Comparison of ENCODE assay signal across 22 mouse cellular contexts in genomic region chr12:99207014-99207612, GRCm38 (mm10).
DNase-seq lines count a peak whose midpoint lies in the region; ATAC-seq and TF ChIP-seq lines count a peak whose summit lies in the region.
"Had no signal": no experiment of that assay in that cellular context is flagged by ENCODE, and none has a peak within 500 bp of the region (broad histone marks: within the 10 kb centered on the region; RNA-seq: fewer than 3 reads in every experiment).

No protein-coding gene starts in this region.

- no peak overlapping the region for H3K27ac ChIP-seq in kidney, postnatal 0 days
- H3K27ac ChIP-seq in midbrain, embryonic 11.5 days (ENCODE audit: low read depth, low read length), result no peak overlapping the region
- no peak overlapping the region for H3K27ac ChIP-seq in midbrain, embryonic 16.5 days (ENCODE audit: low read length)
- H3K27ac ChIP-seq in liver, embryonic 14.5 days, result no peak overlapping the region
- H3K27ac ChIP-seq in stomach, postnatal 0 days (replicated peaks), result no peak overlapping the region
- H3K27ac ChIP-seq: embryonic facial prominence, embryonic 15.5 days; forebrain, embryonic 12.5 days; heart, embryonic 10.5 days; hindbrain, embryonic 13.5 days; neural tube, embryonic 12.5 days had no signal

- H3K9me3 ChIP-seq in kidney, postnatal 0 days (replicated peaks; ENCODE audit: low read length), result no peaks in the 10 kb centered on the region
- no peaks in the 10 kb centered on the region for H3K9me3 ChIP-seq in midbrain, embryonic 11.5 days (ENCODE audit: control insufficient read depth, low read length)
- H3K9me3 ChIP-seq in midbrain, embryonic 16.5 days (replicated peaks; ENCODE audit: control insufficient read depth, low read length, poor library complexity, severe bottlenecking), result no peaks in the 10 kb centered on the region
- no peaks in the 10 kb centered on the region for H3K9me3 ChIP-seq in liver, embryonic 14.5 days (ENCODE audit: control insufficient read depth, low read length)
- H3K9me3 ChIP-seq in stomach, postnatal 0 days (ENCODE audit: control insufficient read depth, low read length), result no peaks in the 10 kb centered on the region
- H3K9me3 ChIP-seq: embryonic facial prominence, embryonic 15.5 days; forebrain, embryonic 12.5 days; heart, embryonic 10.5 days; hindbrain, embryonic 13.5 days; megakaryocyte, embryonic 14.5 days; neural tube, embryonic 12.5 days had no signal

- no peak for TF ChIP-seq EP300 in liver, embryonic 14.5 days (IDR thresholded peaks at IDR 0.05; ENCODE audit: low read depth)
- no peak for TF ChIP-seq EP300 in stomach, postnatal 0 days (optimal IDR thresholded peaks at IDR 0.05)

- peak; percentile 22; the same call in 1 of the 2 replicates for TF ChIP-seq CTCF in kidney, postnatal 0 days (IDR thresholded peaks at IDR 0.05; ENCODE audit: low read depth)
- TF ChIP-seq CTCF in liver, embryonic 14.5 days (IDR thresholded peaks at IDR 0.05; ENCODE audit: low read depth), result peak; percentile 14; the same call in 1 of the 2 replicates
- peak; percentile 37 for TF ChIP-seq CTCF in stomach, postnatal 0 days (IDR thresholded peaks at IDR 0.05; ENCODE audit: low read depth)

- no peaks in the 10 kb centered on the region for H3K27me3 ChIP-seq in kidney, postnatal 0 days (ENCODE audit: insufficient read depth, low read length)
- H3K27me3 ChIP-seq in midbrain, embryonic 11.5 days (ENCODE audit: control insufficient read depth, insufficient read depth, low read length), result no peaks in the 10 kb centered on the region
- H3K27me3 ChIP-seq in midbrain, embryonic 16.5 days (ENCODE audit: control insufficient read depth, insufficient read depth, low read depth, low read length), result no peaks in the 10 kb centered on the region
- no peaks in the 10 kb centered on the region for H3K27me3 ChIP-seq in liver, embryonic 14.5 days (ENCODE audit: control insufficient read depth, insufficient read depth, low read length)
- H3K27me3 ChIP-seq in stomach, postnatal 0 days (ENCODE audit: control insufficient read depth, insufficient read depth, low read length), result no peaks in the 10 kb centered on the region
- H3K27me3 ChIP-seq: embryonic facial prominence, embryonic 15.5 days; forebrain, embryonic 12.5 days; hindbrain, embryonic 13.5 days; neural tube, embryonic 12.5 days had no signal

- H3K4me3 ChIP-seq in kidney, postnatal 0 days (replicated peaks; ENCODE audit: low read depth, low read length), result no peak overlapping the region
- H3K4me3 ChIP-seq in midbrain, embryonic 11.5 days (ENCODE audit: low read depth, low read length), result no peak overlapping the region
- no peak overlapping the region for H3K4me3 ChIP-seq in midbrain, embryonic 16.5 days (ENCODE audit: low read depth, low read length)
- no peak overlapping the region for H3K4me3 ChIP-seq in liver, embryonic 14.5 days (ENCODE audit: insufficient read depth in 1 of 2, low read depth in 2 of 2, low read length in 2 of 2)
- no peak overlapping the region for H3K4me3 ChIP-seq in stomach, postnatal 0 days (ENCODE audit: low read depth, low read length)
- H3K4me3 ChIP-seq: embryonic facial prominence, embryonic 15.5 days; forebrain, embryonic 12.5 days; heart, embryonic 10.5 days; hindbrain, embryonic 13.5 days; megakaryocyte, embryonic 14.5 days; neural tube, embryonic 12.5 days had no signal

- no peak overlapping the region for H3K4me2 ChIP-seq in kidney, postnatal 0 days (ENCODE audit: low read length)
- no peak overlapping the region for H3K4me2 ChIP-seq in midbrain, embryonic 11.5 days
- no peak overlapping the region for H3K4me2 ChIP-seq in midbrain, embryonic 16.5 days (ENCODE audit: low read length)
- no peak overlapping the region for H3K4me2 ChIP-seq in liver, embryonic 14.5 days (ENCODE audit: low read depth)
- no peak overlapping the region for H3K4me2 ChIP-seq in stomach, postnatal 0 days (replicated peaks; ENCODE audit: low read depth)
- H3K4me2 ChIP-seq: embryonic facial prominence, embryonic 15.5 days; forebrain, embryonic 12.5 days; hindbrain, embryonic 13.5 days; neural tube, embryonic 12.5 days had no signal

- no peak overlapping the region for H3K9ac ChIP-seq in kidney, postnatal 0 days (ENCODE audit: low read depth, low read length)
- no peak overlapping the region for H3K9ac ChIP-seq in midbrain, embryonic 11.5 days (ENCODE audit: low read length)
- no peak overlapping the region for H3K9ac ChIP-seq in midbrain, embryonic 16.5 days (ENCODE audit: low read depth, low read length)
- no peak overlapping the region for H3K9ac ChIP-seq in liver, embryonic 14.5 days (replicated peaks)
- H3K9ac ChIP-seq in stomach, postnatal 0 days (ENCODE audit: low read length), result no peak overlapping the region
- H3K9ac ChIP-seq: embryonic facial prominence, embryonic 15.5 days; forebrain, embryonic 12.5 days; hindbrain, embryonic 13.5 days; neural tube, embryonic 12.5 days had no signal

- 0 out of 2 replicates have a peak, but pooled peaks cover 4% of the 10 kb centered on the region for H3K36me3 ChIP-seq in kidney, postnatal 0 days (ENCODE audit: insufficient read depth, low read length)
- no peaks in the 10 kb centered on the region for H3K36me3 ChIP-seq in midbrain, embryonic 11.5 days (ENCODE audit: control insufficient read depth, insufficient read depth, low read length)
- no peaks in the 10 kb centered on the region for H3K36me3 ChIP-seq in midbrain, embryonic 16.5 days (ENCODE audit: control insufficient read depth, insufficient read depth, low read length)
- H3K36me3 ChIP-seq in liver, embryonic 14.5 days (replicated peaks; ENCODE audit: control insufficient read depth, insufficient read depth, low read depth), result no peaks in the 10 kb centered on the region
- no peaks in the 10 kb centered on the region; the same call in 1 of the 2 replicates for H3K36me3 ChIP-seq in stomach, postnatal 0 days (ENCODE audit: control insufficient read depth, insufficient read depth, low read length)
- H3K36me3 ChIP-seq: hindbrain, embryonic 13.5 days had no signal

- no peak for ATAC-seq in kidney, postnatal 0 days (replicated peaks; ENCODE audit: low FRiP score, low read depth)
- peak; percentile 27; the same call in 1 of the 2 replicates for ATAC-seq in midbrain, embryonic 11.5 days (ENCODE audit: low FRiP score)
- no peak for ATAC-seq in midbrain, embryonic 16.5 days
- no peak for ATAC-seq in liver, embryonic 14.5 days (ENCODE audit: insufficient read depth)
- peak; percentile 35; the same call in 1 of the 2 replicates for ATAC-seq in stomach, postnatal 0 days (ENCODE audit: low FRiP score, low TSS enrichment)
- ATAC-seq in erythroblast, adult 5-6 weeks (replicated peaks; ENCODE audit: low FRiP score, poor library complexity, severe bottlenecking), result no peak

- WGBS in kidney, postnatal 0 days, result 84% methylated on average over 15 of the region's 15 CpGs
- 80% methylated on average over 15 of the region's 15 CpGs for WGBS in midbrain, embryonic 11.5 days
- 80% methylated on average over 15 of the region's 15 CpGs for WGBS in midbrain, embryonic 16.5 days
- WGBS in liver, embryonic 14.5 days (ENCODE audit: insufficient replicate concordance), result 77% methylated on average over 15 of the region's 15 CpGs
- 62% methylated on average over 15 of the region's 15 CpGs for WGBS in stomach, postnatal 0 days

- no peak for DNase-seq in kidney, postnatal 0 days (ENCODE audit: low spot score)
- no peak for DNase-seq in kidney, adult 8-10 months
- DNase-seq in midbrain, embryonic 11.5 days (ENCODE audit: low spot score, missing footprints), result no peak
- no peak for DNase-seq in liver, embryonic 14.5 days (ENCODE audit: low read depth in 3 of 3, low spot score in 3 of 3)
- no peak for DNase-seq in stomach, postnatal 0 days (ENCODE audit: low spot score)
- no peak for DNase-seq in right cerebral cortex, adult 2 months (ENCODE audit: low spot score in 2 of 2)
- DNase-seq: adrenal gland, postnatal 36 days; B cell, adult 2 months; cerebellum, adult 8-10 months; gastrocnemius, postnatal 36 days; heart, postnatal 10 days; kidney, adult 11 months; kidney, postnatal 25 days; right cerebral cortex, postnatal 25 days had no signal

- H3K4me1 ChIP-seq in kidney, postnatal 0 days (replicated peaks; ENCODE audit: insufficient read depth, low read length), result no peaks in the 10 kb centered on the region
- H3K4me1 ChIP-seq in midbrain, embryonic 11.5 days (ENCODE audit: control insufficient read depth, insufficient read depth, low read length), result no peaks in the 10 kb centered on the region
- peaks cover 3% of the 10 kb centered on the region; the same call in 1 of the 2 replicates for H3K4me1 ChIP-seq in midbrain, embryonic 16.5 days (ENCODE audit: control insufficient read depth, insufficient read depth, low read length)
- no peaks in the 10 kb centered on the region for H3K4me1 ChIP-seq in liver, embryonic 14.5 days (replicated peaks; ENCODE audit: control insufficient read depth in 2 of 2, insufficient read depth in 2 of 2, low read length in 1 of 2)
- H3K4me1 ChIP-seq in stomach, postnatal 0 days (replicated peaks; ENCODE audit: control insufficient read depth, insufficient read depth), result no peaks in the 10 kb centered on the region
- H3K4me1 ChIP-seq: embryonic facial prominence, embryonic 15.5 days; neural tube, embryonic 12.5 days had no signal

Comparison
In these comparisons a context has a peak if more than half of its experiments do, and no peak if none do; other contexts are left out.
1. ATAC-seq: peak in midbrain, embryonic 11.5 days (single experiment) and stomach, postnatal 0 days (single experiment); none in kidney, postnatal 0 days (single experiment), midbrain, embryonic 16.5 days (single experiment), liver, embryonic 14.5 days (single experiment) and erythroblast, adult 5-6 weeks (single experiment).
2. Peak in every context shown above with its lines, with median percentiles within 50 percentile points of each other: CTCF ChIP-seq.